Comparison of ENCODE assay signal across 17 mouse cellular contexts in the genomic region with DNA sequence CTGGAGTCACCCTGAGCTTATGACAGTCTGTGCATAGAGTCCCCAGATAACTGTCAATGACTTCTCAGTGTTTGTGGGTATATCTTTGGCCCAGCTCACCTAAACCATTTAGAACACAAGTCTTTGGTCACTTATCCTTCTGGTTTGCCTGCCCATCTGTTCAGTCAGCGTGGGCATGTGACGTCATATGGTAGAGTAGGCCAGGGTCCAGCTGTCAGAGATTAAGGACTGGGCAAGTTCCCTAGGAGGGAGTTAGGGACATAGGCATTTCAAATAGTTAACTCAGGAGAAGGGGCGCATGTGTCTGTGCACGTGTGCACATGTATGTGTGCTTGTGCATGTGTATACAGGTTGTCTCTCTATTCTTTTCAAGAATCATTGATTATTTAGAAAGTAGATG.
DNase-seq lines count a peak whose midpoint lies in the region; ATAC-seq and TF ChIP-seq lines count a peak whose summit lies in the region.
"Had no signal": no experiment of that assay in that cellular context is flagged by ENCODE, and none has a peak within 500 bp of the region (broad histone marks: within the 10 kb centered on the region; RNA-seq: fewer than 3 reads in every experiment).

No protein-coding gene starts in this region.

- H3K36me3 ChIP-seq in hindbrain, embryonic 16.5 days (ENCODE audit: control insufficient read depth, insufficient read depth, low read length), result no peaks in the 10 kb centered on the region
- no peaks in the 10 kb centered on the region for H3K36me3 ChIP-seq in hindbrain, embryonic 11.5 days (ENCODE audit: control insufficient read depth, insufficient read depth, low read length)
- H3K36me3 ChIP-seq in hindbrain, postnatal 0 days (ENCODE audit: insufficient read depth, low read length), result no peaks in the 10 kb centered on the region
- H3K36me3 ChIP-seq: embryonic facial prominence, embryonic 13.5 days; forebrain, embryonic 12.5 days; heart, embryonic 12.5 days; hindbrain, embryonic 15.5 days had no signal

- H3K9me3 ChIP-seq in hindbrain, embryonic 16.5 days (ENCODE audit: control insufficient read depth, low read length), result no peaks in the 10 kb centered on the region
- H3K9me3 ChIP-seq in hindbrain, embryonic 11.5 days (ENCODE audit: control insufficient read depth, low read length), result no peaks in the 10 kb centered on the region
- no peaks in the 10 kb centered on the region for H3K9me3 ChIP-seq in hindbrain, postnatal 0 days (ENCODE audit: low read length)
- H3K9me3 ChIP-seq: embryonic facial prominence, embryonic 13.5 days; forebrain, embryonic 12.5 days; heart, embryonic 12.5 days; hindbrain, embryonic 15.5 days had no signal

- no peak for TF ChIP-seq CTCF in hindbrain, postnatal 0 days (IDR thresholded peaks at IDR 0.05; ENCODE audit: low read depth)

- no peaks in the 10 kb centered on the region for H3K27me3 ChIP-seq in hindbrain, embryonic 16.5 days (replicated peaks; ENCODE audit: control insufficient read depth, insufficient read depth, low read length)
- H3K27me3 ChIP-seq in hindbrain, embryonic 11.5 days (ENCODE audit: control insufficient read depth, insufficient read depth, low read length), result no peaks in the 10 kb centered on the region
- H3K27me3 ChIP-seq in hindbrain, postnatal 0 days (ENCODE audit: insufficient read depth, low read length), result no peaks in the 10 kb centered on the region
- H3K27me3 ChIP-seq: embryonic facial prominence, embryonic 13.5 days; forebrain, embryonic 12.5 days; heart, embryonic 12.5 days; hindbrain, embryonic 15.5 days had no signal

- H3K4me3 ChIP-seq in hindbrain, embryonic 16.5 days (ENCODE audit: low read length), result no peak overlapping the region
- H3K4me3 ChIP-seq in hindbrain, embryonic 11.5 days (ENCODE audit: low read depth, low read length), result no peak overlapping the region
- H3K4me3 ChIP-seq in hindbrain, postnatal 0 days (ENCODE audit: low read length), result no peak overlapping the region
- H3K4me3 ChIP-seq: embryonic facial prominence, embryonic 13.5 days; forebrain, embryonic 12.5 days; heart, embryonic 12.5 days; hindbrain, embryonic 15.5 days had no signal

- DNase-seq in cerebellum, postnatal 14 days, result peak; percentile 52 to 63
- DNase-seq in cerebellum, adult 9-11 months, result no peak
- DNase-seq in hindbrain, embryonic 11.5 days (ENCODE audit: low spot score), result no peak
- no peak for DNase-seq in hindbrain, postnatal 0 days (ENCODE audit: low spot score)
- peak; percentile 1 for DNase-seq in retina, postnatal 7 days (ENCODE audit: low read depth, low spot score)
- DNase-seq in T-cell, adult 2 months (ENCODE audit: low spot score), result no peak
- DNase-seq: adrenal gland, adult 2 months; adrenal gland, postnatal 25 days; cerebellum, adult 18-20 months; gastrocnemius, postnatal 10 days had no signal

- H3K4me1 ChIP-seq in hindbrain, embryonic 16.5 days (ENCODE audit: control insufficient read depth, insufficient read depth, low read depth, low read length), result no peaks in the 10 kb centered on the region
- H3K4me1 ChIP-seq in hindbrain, embryonic 11.5 days (replicated peaks; ENCODE audit: control insufficient read depth, insufficient read depth, low read length), result no peaks in the 10 kb centered on the region
- H3K4me1 ChIP-seq in hindbrain, postnatal 0 days (ENCODE audit: insufficient read depth, low read length), result no peaks in the 10 kb centered on the region
- H3K4me1 ChIP-seq: embryonic facial prominence, embryonic 13.5 days; forebrain, embryonic 12.5 days; heart, embryonic 12.5 days had no signal

- peak; percentile 58; the same call in 1 of the 2 replicates for ATAC-seq in hindbrain, embryonic 16.5 days
- ATAC-seq in hindbrain, embryonic 11.5 days (ENCODE audit: low FRiP score), result no peak
- ATAC-seq in hindbrain, postnatal 0 days, result 0 out of 2 replicates have a peak, but pooled peaks have one; percentile 5
- ATAC-seq: activated CD4-positive, CD25-positive, alpha-beta regulatory T cell, adult 4 months; forebrain, embryonic 16.5 days had no signal

- no peak overlapping the region for H3K9ac ChIP-seq in hindbrain, embryonic 16.5 days (ENCODE audit: low read depth, low read length)
- H3K9ac ChIP-seq in hindbrain, embryonic 11.5 days (ENCODE audit: low read depth, low read length), result no peak overlapping the region
- H3K9ac ChIP-seq in hindbrain, postnatal 0 days (replicated peaks; ENCODE audit: low read length), result no peak overlapping the region
- H3K9ac ChIP-seq: embryonic facial prominence, embryonic 13.5 days; forebrain, embryonic 12.5 days; heart, embryonic 12.5 days; hindbrain, embryonic 15.5 days had no signal

- H3K27ac ChIP-seq in hindbrain, embryonic 16.5 days (ENCODE audit: low read depth, low read length), result no peak overlapping the region
- H3K27ac ChIP-seq in hindbrain, embryonic 11.5 days (ENCODE audit: low read depth, low read length), result no peak overlapping the region
- H3K27ac ChIP-seq in hindbrain, postnatal 0 days, result no peak overlapping the region
- H3K27ac ChIP-seq: embryonic facial prominence, embryonic 13.5 days; forebrain, embryonic 12.5 days; hindbrain, embryonic 15.5 days had no signal

- 84% methylated on average over 4 of the region's 4 CpGs for WGBS in hindbrain, embryonic 16.5 days
- WGBS in hindbrain, embryonic 11.5 days, result 89% methylated on average over 4 of the region's 4 CpGs
- WGBS in hindbrain, postnatal 0 days, result 80% methylated on average over 4 of the region's 4 CpGs

- H3K4me2 ChIP-seq in hindbrain, embryonic 16.5 days (ENCODE audit: low read length), result no peak overlapping the region
- no peak overlapping the region for H3K4me2 ChIP-seq in hindbrain, embryonic 11.5 days (replicated peaks; ENCODE audit: low read depth, low read length)
- no peak overlapping the region for H3K4me2 ChIP-seq in hindbrain, postnatal 0 days (ENCODE audit: low read depth, low read length)
- H3K4me2 ChIP-seq: embryonic facial prominence, embryonic 13.5 days; forebrain, embryonic 12.5 days; heart, embryonic 12.5 days; hindbrain, embryonic 15.5 days had no signal

Comparison
In these comparisons a context has a peak if more than half of its experiments do, and no peak if none do; other contexts are left out.
1. DNase-seq: peak in cerebellum, postnatal 14 days (2 of 2) and retina, postnatal 7 days (single experiment); none in cerebellum, adult 9-11 months (single experiment), hindbrain, embryonic 11.5 days (single experiment), hindbrain, postnatal 0 days (single experiment) and T-cell, adult 2 months (single experiment).